Mouse (Mus musculus) MEL (cell line): Measurements from ENCODE around the gene Lama5. TPM values are rescaled to one million over a fixed set of nuclear protein-coding genes. Genes with fewer than 3 reads are reported as not detected.

Source experiments
- DNase-seq: peaks from one replicate; pipeline ENCODE4 v3.0.0; 2011; ENCODE audit warnings: low read depth, low spot score
- H3K27ac ChIP-seq: 2 replicates; pipeline ENCODE4 v1.5.1; 2012; ENCODE audit warnings: low read depth, mild to moderate bottlenecking, control low read depth, low read length, moderate library complexity; ENCODE audit not compliant: control insufficient read depth
- H3K27me3 ChIP-seq, 2 experiments: fragments of 150-350 bp in 1 of 2; sonication (generic) in 1 of 2; 2 replicates each; pipeline ENCODE4 v1.6.1; 2012; ENCODE audit warnings: low read length in 2 of 2, mild to moderate bottlenecking in 2 of 2, improper control_type of control experiment in 1 of 2, moderate library complexity in 1 of 2; ENCODE audit not compliant: insufficient read depth in 2 of 2, control insufficient read depth in 1 of 2
- H3K36me3 ChIP-seq, 2 experiments: 2 replicates each; pipeline ENCODE4 v1.6.1; 2012 to 2014; ENCODE audit warnings: low read length in 2 of 2, improper control_type of control experiment in 1 of 2, inconsistent platforms in 1 of 2, mild to moderate bottlenecking in 1 of 2; ENCODE audit not compliant: insufficient read depth in 2 of 2, control insufficient read depth in 1 of 2
- H3K4me1 ChIP-seq, 2 experiments: fragments of 150-350 bp in 1 of 2; sonication (generic) in 1 of 2; 2 replicates each; pipeline ENCODE4 v1.6.1; 2012; ENCODE audit warnings: low read length in 2 of 2, improper control_type of control experiment in 1 of 2, mild to moderate bottlenecking in 1 of 2; ENCODE audit not compliant: insufficient read depth in 2 of 2, control insufficient read depth in 1 of 2
- H3K4me3 ChIP-seq, 2 experiments: fragments of 150-350 bp in 1 of 2; sonication (generic) in 1 of 2; 2 replicates each; pipeline ENCODE4 v1.5.1; 2012; ENCODE audit warnings: low read depth in 2 of 2, low read length in 2 of 2, mild to moderate bottlenecking in 2 of 2, moderate library complexity in 2 of 2, control low read depth in 1 of 2, improper control_type of control experiment in 1 of 2; ENCODE audit not compliant: control insufficient read depth in 1 of 2, insufficient read depth in 1 of 2
- H3K79me2 ChIP-seq: 2 replicates; pipeline ENCODE4 v1.6.1; 2012; ENCODE audit warnings: mild to moderate bottlenecking, low read length, moderate library complexity; ENCODE audit not compliant: control insufficient read depth, poor library complexity, insufficient read depth
- H3K9ac ChIP-seq: 2 replicates; pipeline ENCODE4 v1.6.1; 2012; ENCODE audit warnings: low read depth, mild to moderate bottlenecking, control low read depth, low read length, moderate library complexity; ENCODE audit not compliant: control insufficient read depth, poor library complexity, severe bottlenecking
- H3K9me3 ChIP-seq: fragments of 150-350 bp; sonication (generic); replicated peaks from 2 replicates; pipeline ENCODE4 v1.6.1; 2012; ENCODE audit warnings: mild to moderate bottlenecking, low read length, improper control_type of control experiment, moderate library complexity; ENCODE audit not compliant: insufficient read depth
- CHD2 ChIP-seq: IDR thresholded peaks from 2 replicates; pipeline ENCODE4 v1.6.1; 2011; ENCODE audit warnings: low read length, improper control_type of control experiment
- CTCF ChIP-seq, 3 experiments: IDR thresholded peaks in 2 of 3; conservative IDR thresholded peaks in 1 of 3; 2 replicates each; pipeline ENCODE4 v1.5.1; 2011 to 2012; ENCODE audit warnings: low read length in 3 of 3, low read depth in 2 of 3, mild to moderate bottlenecking in 2 of 3, improper control_type of control experiment in 1 of 3, inconsistent platforms in 1 of 3, mixed read lengths in 1 of 3, moderate library complexity in 1 of 3; ENCODE audit not compliant: control insufficient read depth in 1 of 3, insufficient read depth in 1 of 3, poor library complexity in 1 of 3, severe bottlenecking in 1 of 3
- HCFC1 ChIP-seq: IDR thresholded peaks from 2 replicates; pipeline ENCODE4 v1.6.1; 2012; ENCODE audit warnings: low read depth, mild to moderate bottlenecking, inconsistent platforms, low read length, improper control_type of control experiment, moderate library complexity
- KAT2A ChIP-seq: conservative IDR thresholded peaks from 2 replicates; pipeline ENCODE4 v1.6.1; 2012; ENCODE audit warnings: low read depth, low read length, improper control_type of control experiment, inconsistent platforms
- MAX ChIP-seq: IDR thresholded peaks from 2 replicates; pipeline ENCODE4 v1.6.1; 2011; ENCODE audit warnings: low read length, improper control_type of control experiment
- MAZ ChIP-seq: IDR thresholded peaks from 2 replicates; pipeline ENCODE4 v1.6.1; 2012; ENCODE audit warnings: low read depth, mild to moderate bottlenecking, inconsistent platforms, low read length, improper control_type of control experiment
- MXI1 ChIP-seq: IDR thresholded peaks from 2 replicates; pipeline ENCODE4 v1.6.1; 2011; ENCODE audit warnings: mild to moderate bottlenecking, low read depth, low read length, improper control_type of control experiment
- MYB ChIP-seq: IDR thresholded peaks from 2 replicates; pipeline ENCODE4 v1.6.1; 2011; ENCODE audit warnings: mild to moderate bottlenecking, low read depth, low read length, improper control_type of control experiment
- NELFE ChIP-seq: IDR thresholded peaks from 2 replicates; pipeline ENCODE4 v1.6.1; 2011; ENCODE audit warnings: low read depth, low read length, improper control_type of control experiment
- NRF1 ChIP-seq: IDR thresholded peaks from 2 replicates; pipeline ENCODE4 v1.6.1; 2014; ENCODE audit warnings: low read depth, mild to moderate bottlenecking, inconsistent platforms, low read length, improper control_type of control experiment, moderate library complexity; ENCODE audit not compliant: poor library complexity, insufficient read depth, severe bottlenecking
- POLR2AphosphoS2 ChIP-seq: IDR thresholded peaks from 2 replicates; pipeline ENCODE4 v1.6.1; 2011; ENCODE audit warnings: low read length, improper control_type of control experiment
- POLR2AphosphoS5 ChIP-seq: IDR thresholded peaks from 2 replicates; pipeline ENCODE4 v1.6.1; 2012; ENCODE audit warnings: low read depth, borderline replicate concordance, mild to moderate bottlenecking, inconsistent platforms, low read length, moderate library complexity, mixed read lengths
- SMC3 ChIP-seq: IDR thresholded peaks from 2 replicates; pipeline ENCODE4 v1.6.1; 2011; ENCODE audit warnings: low read depth, low read length, improper control_type of control experiment
- TAL1 ChIP-seq: IDR thresholded peaks from 2 replicates; pipeline ENCODE4 v1.6.1; 2012; ENCODE audit warnings: mild to moderate bottlenecking, inconsistent platforms, low read length, moderate library complexity, mixed read lengths
- ZC3H11A ChIP-seq: IDR thresholded peaks from 2 replicates; pipeline ENCODE4 v1.6.1; 2012; ENCODE audit warnings: low read depth, mild to moderate bottlenecking, inconsistent platforms, low read length, improper control_type of control experiment
- polyA plus RNA-seq, 2 experiments: library from polyadenylated mRNA; stranded (reverse) in 1 of 2; unstranded in 1 of 2; fragments of >175 nt in 1 of 2; fragments of >200 nt in 1 of 2; gene quantifications; 2 replicates each; pipeline versions ENCODE4 v1.2.1 to v1.2.4; 2012; ENCODE audit warnings: low replicate concordance in 2 of 2, low read depth in 1 of 2; ENCODE audit not compliant: insufficient read length in 2 of 2, insufficient read depth in 1 of 2, missing spikeins in 1 of 2
- total RNA-seq: library from RNA; depleted of rRNA; stranded (reverse); fragments of 300-350 nt; gene quantifications from 2 replicates; pipeline ENCODE4 v1.2.3, GENCODE M21; 2012

Gene Lama5
- total and polyA plus RNA-seq, 3 experiments: 6.1 to 14.6 TPM; not detected in 1

GRCm38 (mm10) chr2:180200681-180201080 is 25.0 kb downstream of the Lama5 start:
- H3K4me3 ChIP-seq: no peak overlapping the region
- no peak for DNase-seq
- no peaks in the 10 kb centered on the region for H3K9me3 ChIP-seq
- H3K79me2 ChIP-seq: no peaks in the 10 kb centered on the region
- no peaks in the 10 kb centered on the region for H3K36me3 ChIP-seq
- no peaks in the 10 kb centered on the region for H3K4me1 ChIP-seq
- no peak overlapping the region for H3K9ac ChIP-seq
- H3K27me3 ChIP-seq: no peaks in the 10 kb centered on the region
- H3K27ac ChIP-seq: no peak overlapping the region
- TF ChIP-seq HCFC1: no peak
- TF ChIP-seq NELFE: no peak
- no peak for TF ChIP-seq CTCF (IDR thresholded peaks at IDR 0.05 in 2 of 3, conservative IDR thresholded peaks at IDR 0.05 in 1 of 3; ENCODE audit: control insufficient read depth in 1 of 3, insufficient read depth in 1 of 3, low read depth in 2 of 3, low read length in 3 of 3, poor library complexity in 1 of 3, severe bottlenecking in 1 of 3)
- TF ChIP-seq SMC3: no peak
- TF ChIP-seq POLR2AphosphoS2: no peak
- TF ChIP-seq MYB: no peak
- TF ChIP-seq POLR2AphosphoS5: no peak
- no peak for TF ChIP-seq CHD2
- TF ChIP-seq MXI1: no peak
- TF ChIP-seq NRF1: no peak
- TF ChIP-seq ZC3H11A: no peak
- no peak for TF ChIP-seq KAT2A
- TF ChIP-seq TAL1: no peak

DNA sequence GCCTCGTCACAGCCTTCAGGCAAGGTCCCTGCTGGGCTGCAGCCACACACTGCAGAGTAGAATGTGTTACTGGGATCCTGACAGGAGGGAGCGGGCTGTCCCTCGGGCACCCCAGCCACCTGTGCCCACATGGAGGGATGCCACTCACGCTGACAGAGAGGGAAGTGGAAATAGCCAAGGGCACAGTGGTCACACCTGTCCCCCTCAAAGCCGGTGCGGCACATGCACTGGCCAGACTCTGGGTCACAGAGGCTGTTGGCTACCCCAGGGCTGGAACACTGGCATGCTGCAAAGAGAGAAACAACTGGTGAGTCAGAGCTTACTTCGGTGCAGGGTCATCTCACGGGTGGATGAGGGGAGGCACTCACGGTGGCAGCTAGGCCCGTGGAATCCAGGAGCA is 26.9 kb downstream of the Lama5 start:
- H3K79me2 ChIP-seq: no peaks in the 10 kb centered on the region
- no peaks in the 10 kb centered on the region for H3K4me1 ChIP-seq
- no peaks in the 10 kb centered on the region for H3K36me3 ChIP-seq
- TF ChIP-seq CTCF (IDR thresholded peaks at IDR 0.05 in 2 of 3, conservative IDR thresholded peaks at IDR 0.05 in 1 of 3; ENCODE audit: control insufficient read depth in 1 of 3, insufficient read depth in 1 of 3, low read depth in 2 of 3, low read length in 3 of 3, poor library complexity in 1 of 3, severe bottlenecking in 1 of 3) (no peak), MAX (no peak), MAZ (no peak)
- no peak overlapping the region for H3K4me3 ChIP-seq
- no peaks in the 10 kb centered on the region for H3K9me3 ChIP-seq
- no peak overlapping the region for H3K9ac ChIP-seq
- no peak for DNase-seq
- H3K27me3 ChIP-seq: no peaks in the 10 kb centered on the region
- no peak overlapping the region for H3K27ac ChIP-seq
